Mouse (Mus musculus): ENCODE data around the gene Adam12. TPM values are rescaled to one million over a fixed set of nuclear protein-coding genes. Genes with fewer than 3 reads are reported as not detected.

The Adam12 gene
- polyA plus RNA-seq, 1 experiment: 0.25 TPM

DNA sequence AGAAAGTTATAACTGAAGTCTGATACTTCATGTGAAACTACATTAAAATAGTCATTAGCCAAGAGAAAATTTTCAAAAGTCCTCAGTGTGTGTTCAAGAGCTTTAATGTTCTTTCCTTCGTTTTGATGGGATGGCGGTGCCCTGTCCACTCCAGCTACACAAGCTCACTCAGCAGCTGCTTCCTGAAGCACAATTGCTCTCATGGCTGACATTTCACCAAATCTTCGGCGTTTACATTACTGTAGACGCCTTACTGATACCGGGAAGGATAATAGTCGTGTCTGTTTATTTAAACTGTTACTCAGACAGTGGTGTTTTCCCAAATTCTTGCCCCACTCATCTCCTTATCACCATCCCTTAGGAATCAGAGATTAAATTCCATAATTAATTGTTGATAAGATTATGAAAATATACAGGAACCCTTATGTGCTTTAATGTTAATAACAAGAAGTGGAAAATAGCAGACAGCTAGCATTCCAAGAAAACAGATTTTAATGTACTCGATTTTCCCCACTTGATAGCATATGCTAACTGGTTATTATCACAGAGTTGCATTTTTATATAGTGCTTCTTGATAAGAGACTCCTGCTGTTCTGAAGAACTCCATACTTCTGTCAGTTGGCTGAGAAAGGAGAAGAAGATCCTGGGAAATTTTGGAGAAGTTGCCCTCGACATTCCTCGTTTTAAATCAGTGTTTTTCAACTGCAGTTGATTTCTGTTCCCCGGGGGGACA lies 160.6 kb downstream of the Adam12 start:
- H3K4me1 ChIP-seq (ENCODE audit: control insufficient read depth, insufficient read depth, insufficient read length, low read length): no peaks in the 10 kb centered on the region; the same call in 1 of the 2 replicates
- H3K27ac ChIP-seq (ENCODE audit: insufficient read depth, low read depth, low read length): no peak overlapping the region
- H3K4me3 ChIP-seq (ENCODE audit: low read depth, low read length): no peak overlapping the region
- WGBS: 54% methylated on average over 11 of the region's 11 CpGs
- TF ChIP-seq CTCF (IDR thresholded peaks at IDR 0.05; ENCODE audit: extremely low read depth, insufficient read length, insufficient replicate concordance, low read depth, low read length): no peak
- no peak for TF ChIP-seq POLR2A (IDR thresholded peaks at IDR 0.05; ENCODE audit: low read depth, low read length)
- no peaks in the 10 kb centered on the region for H3K36me3 ChIP-seq (ENCODE audit: control insufficient read depth, insufficient read depth, low read length)
- H3K27me3 ChIP-seq (ENCODE audit: control insufficient read depth, insufficient read depth, low read length): no peaks in the 10 kb centered on the region

DNA sequence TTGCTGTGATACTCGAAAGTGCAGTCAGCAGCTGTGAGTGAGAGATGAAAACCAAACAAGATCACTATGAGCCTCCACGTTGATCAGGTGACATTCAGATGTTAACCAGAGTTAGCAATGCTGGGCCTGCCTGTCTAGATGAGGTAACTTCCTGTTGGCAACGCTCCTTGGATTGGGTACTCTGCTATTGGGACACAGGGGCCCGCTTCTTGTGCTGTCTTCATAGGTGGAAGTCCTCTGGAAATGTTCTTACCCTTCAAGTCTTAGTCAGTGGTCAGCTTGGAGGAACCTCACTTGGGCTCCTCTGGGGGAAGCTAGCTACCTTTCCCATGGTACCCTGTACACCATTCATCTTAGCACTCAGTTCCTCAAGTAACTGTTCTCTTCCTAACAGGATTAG lies 169.3 kb downstream of the Adam12 start:
- Histone ChIP-seq H3K27ac (ENCODE audit: insufficient read depth, low read depth, low read length) (no peak overlapping the region), H3K4me1 (ENCODE audit: control insufficient read depth, insufficient read depth, insufficient read length, low read length) (no peaks in the 10 kb centered on the region), H3K27me3 (ENCODE audit: control insufficient read depth, insufficient read depth, low read length) (no peaks in the 10 kb centered on the region), H3K36me3 (ENCODE audit: control insufficient read depth, insufficient read depth, low read length) (no peaks in the 10 kb centered on the region), H3K4me3 (ENCODE audit: low read depth, low read length) (no peak overlapping the region)
- WGBS: 60% methylated on average over 4 of the region's 4 CpGs
- TF ChIP-seq POLR2A (IDR thresholded peaks at IDR 0.05; ENCODE audit: low read depth, low read length) (no peak), CTCF (IDR thresholded peaks at IDR 0.05; ENCODE audit: extremely low read depth, insufficient read length, insufficient replicate concordance, low read depth, low read length) (no peak)

- Histone ChIP-seq H3K4me1 (ENCODE audit: control insufficient read depth, insufficient read depth, insufficient read length, low read length) (no peaks in the 10 kb centered on the region), H3K27ac (ENCODE audit: insufficient read depth, low read depth, low read length) (no peak overlapping the region), H3K36me3 (ENCODE audit: control insufficient read depth, insufficient read depth, low read length) (no peaks in the 10 kb centered on the region), H3K27me3 (ENCODE audit: control insufficient read depth, insufficient read depth, low read length) (no peaks in the 10 kb centered on the region), H3K4me3 (ENCODE audit: low read depth, low read length) (no peak overlapping the region)
- no peak for TF ChIP-seq POLR2A (IDR thresholded peaks at IDR 0.05; ENCODE audit: low read depth, low read length)
- TF ChIP-seq CTCF (IDR thresholded peaks at IDR 0.05; ENCODE audit: extremely low read depth, insufficient read length, insufficient replicate concordance, low read depth, low read length): no peak
- WGBS: 17% methylated on average over 2 of the region's 2 CpGs
Measured at GRCm38 (mm10) chr7:134052486-134052885, 179.5 kb downstream of the Adam12 start.

DNA sequence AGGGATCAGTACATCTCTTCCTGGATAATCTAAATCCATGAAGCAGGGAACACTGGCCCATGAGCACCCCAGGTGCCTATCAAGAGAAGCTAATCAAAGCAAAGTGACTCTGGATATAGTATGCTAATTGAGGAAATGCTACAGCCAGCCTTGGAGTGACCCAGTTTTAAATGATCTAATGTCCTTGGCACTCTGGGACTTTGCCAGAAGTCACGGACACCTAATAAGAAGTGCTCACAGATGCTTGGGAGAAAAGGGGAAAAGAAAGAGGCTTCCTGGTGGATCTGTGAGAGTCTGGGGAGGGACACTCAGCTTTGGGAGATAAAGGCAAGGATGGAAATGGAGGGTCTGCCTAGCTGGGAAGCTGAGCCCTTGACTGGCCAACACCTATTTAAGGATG lies 181.6 kb downstream of the Adam12 start:
- Histone ChIP-seq H3K4me1 (ENCODE audit: control insufficient read depth, insufficient read depth, insufficient read length, low read length) (no peaks in the 10 kb centered on the region), H3K27ac (ENCODE audit: insufficient read depth, low read depth, low read length) (no peak overlapping the region), H3K36me3 (ENCODE audit: control insufficient read depth, insufficient read depth, low read length) (no peaks in the 10 kb centered on the region), H3K4me3 (ENCODE audit: low read depth, low read length) (no peak overlapping the region), H3K27me3 (ENCODE audit: control insufficient read depth, insufficient read depth, low read length) (no peaks in the 10 kb centered on the region)
- WGBS: 26% methylated on average over 1 of the region's 1 CpGs
- TF ChIP-seq POLR2A (IDR thresholded peaks at IDR 0.05; ENCODE audit: low read depth, low read length) (no peak), CTCF (IDR thresholded peaks at IDR 0.05; ENCODE audit: extremely low read depth, insufficient read length, insufficient replicate concordance, low read depth, low read length) (no peak)

- no peak for TF ChIP-seq POLR2A (IDR thresholded peaks at IDR 0.05; ENCODE audit: low read depth, low read length)
- no peak for TF ChIP-seq CTCF (IDR thresholded peaks at IDR 0.05; ENCODE audit: extremely low read depth, insufficient read length, insufficient replicate concordance, low read depth, low read length)
Measured at GRCm38 (mm10) chr7:134046376-134046775, 185.6 kb downstream of the Adam12 start.

GRCm38 (mm10) chr7:134043576-134043975 lies 188.4 kb downstream of the Adam12 start:
- TF ChIP-seq CTCF (IDR thresholded peaks at IDR 0.05; ENCODE audit: extremely low read depth, insufficient read length, insufficient replicate concordance, low read depth, low read length): no peak
- TF ChIP-seq POLR2A (IDR thresholded peaks at IDR 0.05; ENCODE audit: low read depth, low read length): no peak
- Histone ChIP-seq H3K4me1 (ENCODE audit: control insufficient read depth, insufficient read depth, insufficient read length, low read length) (no peaks in the 10 kb centered on the region), H3K27me3 (ENCODE audit: control insufficient read depth, insufficient read depth, low read length) (no peaks in the 10 kb centered on the region), H3K4me3 (ENCODE audit: low read depth, low read length) (no peak overlapping the region), H3K36me3 (ENCODE audit: control insufficient read depth, insufficient read depth, low read length) (no peaks in the 10 kb centered on the region), H3K27ac (ENCODE audit: insufficient read depth, low read depth, low read length) (no peak overlapping the region)

More at GRCm38 (mm10) chr7:134046376-134046775, 185.6 kb downstream of the Adam12 start:
- WGBS: 77% methylated on average over 3 of the region's 3 CpGs
- no peaks in the 10 kb centered on the region for H3K36me3 ChIP-seq (ENCODE audit: control insufficient read depth, insufficient read depth, low read length)
- no peaks in the 10 kb centered on the region for H3K4me1 ChIP-seq (ENCODE audit: control insufficient read depth, insufficient read depth, insufficient read length, low read length)
- no peak overlapping the region for H3K27ac ChIP-seq (ENCODE audit: insufficient read depth, low read depth, low read length)
- no peaks in the 10 kb centered on the region for H3K27me3 ChIP-seq (ENCODE audit: control insufficient read depth, insufficient read depth, low read length)
- H3K4me3 ChIP-seq (ENCODE audit: low read depth, low read length): no peak overlapping the region

- TF ChIP-seq CTCF (IDR thresholded peaks at IDR 0.05; ENCODE audit: extremely low read depth, insufficient read length, insufficient replicate concordance, low read depth, low read length) (no peak), POLR2A (IDR thresholded peaks at IDR 0.05; ENCODE audit: low read depth, low read length) (no peak)
- Histone ChIP-seq H3K36me3 (ENCODE audit: control insufficient read depth, insufficient read depth, low read length) (no peaks in the 10 kb centered on the region), H3K27ac (ENCODE audit: insufficient read depth, low read depth, low read length) (no peak overlapping the region), H3K4me3 (ENCODE audit: low read depth, low read length) (no peak overlapping the region), H3K27me3 (ENCODE audit: control insufficient read depth, insufficient read depth, low read length) (no peaks in the 10 kb centered on the region), H3K4me1 (ENCODE audit: control insufficient read depth, insufficient read depth, insufficient read length, low read length) (no peaks in the 10 kb centered on the region)
Measured at GRCm38 (mm10) chr7:134042614-134043013, 189.3 kb downstream of the Adam12 start.
